Mouse (Mus musculus) cerebellum, adult 2 months (tissue): ENCODE data around the gene Kcnk4. TPM values are rescaled to one million over a fixed set of nuclear protein-coding genes. Genes with fewer than 3 reads are reported as not detected.
"Not testable (repeated sequence)": the region's sequence is repeated elsewhere in the genome, so short reads cannot be mapped to it uniquely, and the experiment has no call there.

Experiments used
- DNase-seq, 2 experiments: peaks; one replicate each; pipeline ENCODE4 v3.0.0; 2021
- H3K27ac ChIP-seq: fragments of 200-500 bp; 2 replicates; pipeline ENCODE4 v1.5.1; 2012; ENCODE audit warnings: low read length, control low read depth, inconsistent platforms; ENCODE audit not compliant: insufficient read depth
- H3K27me3 ChIP-seq: fragments of 200-500 bp; 2 replicates; pipeline ENCODE4 v1.6.1; 2012; ENCODE audit warnings: inconsistent platforms, mild to moderate bottlenecking, low read length, moderate library complexity; ENCODE audit not compliant: control insufficient read depth, insufficient read depth
- H3K4me1 ChIP-seq: fragments of 200-500 bp; 2 replicates; pipeline ENCODE4 v1.6.1; 2011; ENCODE audit warnings: low read length; ENCODE audit not compliant: control insufficient read depth, insufficient read depth
- H3K4me3 ChIP-seq: fragments of 200-500 bp; replicated peaks from 2 replicates; pipeline ENCODE3; 2011; ENCODE audit warnings: mild to moderate bottlenecking, low read depth, low read length, control low read depth; ENCODE audit not compliant: insufficient read depth
- CTCF ChIP-seq: fragments of 200-500 bp; IDR thresholded peaks from 2 replicates; pipeline ENCODE4 v1.5.1; 2011; ENCODE audit warnings: low read depth, mild to moderate bottlenecking, control low read depth, low read length, moderate library complexity, borderline replicate concordance; ENCODE audit not compliant: insufficient read depth
- POLR2A ChIP-seq: fragments of 200-500 bp; IDR thresholded peaks from 2 replicates; pipeline ENCODE4 v1.6.1; 2011; ENCODE audit warnings: low read length, control low read depth, borderline replicate concordance; ENCODE audit not compliant: insufficient read depth
- WGBS: fragments of 180-500 bp; shearing (Covaris S2); methylation state at CpG from one replicate; pipeline ENCODE4 v1.1.7; 2018; 5-methylcytosine and 5-hydroxymethylcytosine counted together
- polyA plus RNA-seq: library from polyadenylated mRNA; depleted of rRNA; stranded (reverse); fragments of >200 nt; gene quantifications from 2 replicates; pipeline ENCODE4 v1.2.3, GENCODE M21; 2012

Gene Kcnk4
- polyA plus RNA-seq, 1 experiment, result 5.9 TPM

GRCm38 (mm10) chr19:6912205-6912970 is 21.9 kb downstream of the Kcnk4 start:
- Histone ChIP-seq H3K4me1 (peaks cover 2% of the 10 kb centered on the region), H3K27me3 (no peaks in the 10 kb centered on the region), H3K4me3 (no peak overlapping the region), H3K27ac (no peak overlapping the region)
- no peak for TF ChIP-seq CTCF
- TF ChIP-seq POLR2A, result no peak
- no peak for DNase-seq
- WGBS, result 88% methylated on average over 15 of the region's 15 CpGs

DNA sequence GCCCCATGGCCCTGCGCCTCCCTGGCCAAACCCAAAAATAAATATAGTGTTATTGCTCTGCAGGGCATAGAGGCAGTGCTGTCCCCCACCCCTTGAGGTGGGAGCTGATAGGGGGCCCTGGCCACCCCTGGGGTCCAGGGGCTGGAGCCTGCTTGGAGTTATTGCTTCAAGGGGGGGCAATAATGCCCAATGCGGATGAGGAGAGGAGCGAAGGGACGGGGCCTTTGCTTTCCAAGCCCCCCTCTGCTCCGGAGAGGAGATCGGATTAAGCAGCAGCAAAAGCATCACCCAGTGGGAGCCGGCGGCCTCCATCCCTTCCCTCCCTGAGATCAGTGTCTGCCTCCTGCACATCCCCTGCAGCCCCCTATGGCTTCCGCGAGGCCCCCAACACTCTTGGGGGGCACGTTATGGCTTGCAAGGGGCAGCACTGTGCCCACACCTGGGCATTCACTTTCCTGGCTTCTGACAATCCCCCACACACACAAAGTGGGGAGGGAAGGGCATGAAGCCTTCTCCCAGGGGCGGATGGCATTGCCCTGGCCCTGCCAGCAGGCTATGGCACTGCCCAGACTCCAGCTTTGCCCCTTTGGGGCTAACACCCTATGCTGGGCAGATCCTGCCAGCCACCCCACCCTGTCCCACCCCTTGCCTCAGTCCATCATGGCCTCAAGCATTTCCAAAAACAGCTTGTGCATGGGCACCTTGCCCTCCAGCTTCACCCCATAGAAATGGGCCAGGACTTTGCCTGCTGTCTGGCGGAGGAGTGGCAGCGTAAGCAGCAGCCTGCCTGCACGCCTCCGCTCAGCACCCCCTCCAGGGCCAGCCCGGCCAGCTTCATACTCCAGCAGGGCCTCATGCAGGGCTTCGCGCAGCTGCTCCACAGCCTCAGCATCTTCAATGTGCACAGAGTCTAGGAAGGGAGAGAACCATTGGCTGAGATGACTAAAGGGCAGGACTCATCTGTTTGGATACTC is 22.9 kb downstream of the Kcnk4 start:
- TF ChIP-seq CTCF (no peak), POLR2A (no peak)
- H3K4me1 ChIP-seq, result peaks cover 7% of the 10 kb centered on the region
- H3K27ac ChIP-seq, result no peak overlapping the region
- DNase-seq, result peak; percentile 27 to 29
- no peaks in the 10 kb centered on the region for H3K27me3 ChIP-seq
- 58% methylated on average over 19 of the region's 19 CpGs for WGBS
- no peak overlapping the region for H3K4me3 ChIP-seq

DNA sequence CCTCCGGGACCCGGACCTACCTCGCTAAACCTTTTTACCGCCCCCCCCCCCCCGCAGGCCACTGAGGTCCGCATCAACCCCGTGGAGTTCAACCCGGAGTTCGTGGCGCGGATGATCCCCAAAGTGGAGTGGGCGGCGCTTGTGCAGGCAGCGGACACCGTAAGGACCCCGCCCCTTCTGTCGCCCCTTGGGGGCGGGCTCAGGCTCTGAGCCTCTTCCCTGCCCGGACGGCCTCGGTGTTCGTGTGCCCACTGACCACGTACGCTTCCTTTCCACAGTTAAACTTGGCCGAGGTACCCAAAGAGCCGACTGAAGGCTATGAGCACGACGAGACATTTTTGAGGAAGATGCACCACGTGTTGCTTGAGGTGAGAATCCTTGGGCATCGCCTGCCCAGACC is 24.0 kb downstream of the Kcnk4 start:
- Histone ChIP-seq H3K27ac (0 out of 2 replicates have a peak overlapping the region, but pooled peaks have one; percentile 80), H3K4me3 (peak overlapping the region; percentile 92)
- not testable (repeated sequence) for H3K27me3 ChIP-seq, H3K4me1 ChIP-seq
- 1% methylated on average over 30 of the region's 30 CpGs for WGBS
- DNase-seq, result peak in 1 of 2 experiments; percentile 54

- Histone ChIP-seq H3K4me1 (peaks cover 9% of the 10 kb centered on the region), H3K27ac (peak within 1 kb of the TSS; percentile 80), H3K27me3 (no peaks in the 10 kb centered on the region), H3K4me3 (peak within 1 kb of the TSS; percentile 92)
- TF ChIP-seq CTCF (no peak), POLR2A (peak; percentile 90)
- DNase-seq, result peak; percentile 89 to 92
- WGBS, result under 1% methylated on average over 65 of the region's 65 CpGs
Measured at GRCm38 (mm10) chr19:6909507-6910289, 24.6 kb downstream of the Kcnk4 start, which contains the start of the genes Trmt112 and Prdx5. Gene Trmt112 (plus strand): TSS chr19:6909698. Gene Prdx5 (minus strand): TSS chr19:6910106.

DNA sequence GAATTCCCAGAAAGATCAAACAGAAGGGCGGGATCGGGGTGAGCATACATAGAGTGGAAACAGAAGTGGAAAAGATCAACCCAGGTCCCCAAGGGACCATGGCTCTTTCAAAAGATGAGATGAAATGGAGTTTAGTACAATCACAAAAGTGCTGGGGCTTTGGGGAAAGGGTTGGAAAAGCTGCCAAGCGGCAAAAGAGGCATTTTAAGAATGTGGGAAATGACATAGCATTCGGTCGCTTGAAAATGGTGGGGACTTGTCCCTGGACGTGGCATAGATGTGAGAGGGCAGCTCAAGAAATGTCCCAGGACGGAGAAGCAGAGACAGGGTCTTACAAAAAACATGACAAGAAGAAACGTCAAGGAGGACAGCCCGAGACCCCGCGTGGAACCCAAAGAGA is 25.3 kb downstream of the Kcnk4 start:
- Histone ChIP-seq H3K4me3 (peak overlapping the region; percentile 92), H3K4me1 (peaks cover 9% of the 10 kb centered on the region), H3K27me3 (no peaks in the 10 kb centered on the region), H3K27ac (peak overlapping the region; percentile 80)
- WGBS, result 3% methylated on average over 11 of the region's 11 CpGs
- DNase-seq, result no peak
- TF ChIP-seq POLR2A, result no peak
- TF ChIP-seq CTCF, result no peak

DNA sequence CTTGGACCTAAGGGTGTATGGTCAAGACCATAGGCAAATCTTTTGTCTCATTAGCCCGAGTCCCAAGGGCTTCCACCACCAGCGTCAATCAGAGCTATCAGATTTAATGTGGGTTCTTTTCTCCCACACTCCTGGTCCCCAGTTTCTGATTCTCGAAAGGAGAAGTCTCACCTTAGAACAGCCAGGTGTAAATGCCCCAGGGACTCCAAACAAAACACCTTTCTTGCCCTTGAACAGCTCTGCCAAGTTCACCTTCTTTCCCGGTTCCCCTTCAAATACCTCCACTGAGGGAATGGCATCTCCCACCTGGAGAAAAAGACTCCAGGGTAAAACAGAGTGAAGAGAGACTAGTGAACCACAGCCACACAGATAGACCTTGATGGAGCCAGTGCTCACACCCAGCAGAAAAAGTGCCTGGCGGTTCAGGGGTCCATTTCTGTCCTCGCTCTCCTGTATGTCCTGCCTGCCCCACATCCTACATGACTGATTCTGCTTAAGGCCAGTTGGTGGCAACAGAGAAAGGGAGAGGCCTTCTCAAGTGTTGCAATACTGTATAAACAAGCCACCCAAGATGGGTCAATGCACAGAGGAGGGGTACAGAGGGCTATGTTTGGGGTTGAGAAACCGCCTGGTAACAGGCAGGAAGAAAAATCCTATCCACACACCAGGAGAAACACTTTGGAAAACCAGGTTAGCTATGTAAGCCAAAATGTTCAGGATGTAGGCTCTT is 26.3 kb downstream of the Kcnk4 start:
- H3K27ac ChIP-seq, result no peak overlapping the region
- H3K27me3 ChIP-seq, result no peaks in the 10 kb centered on the region
- 60% methylated on average over 7 of the region's 7 CpGs for WGBS
- peak; percentile 25 to 26 for DNase-seq
- peak overlapping the region; percentile 92 for H3K4me3 ChIP-seq
- H3K4me1 ChIP-seq, result peaks cover 9% of the 10 kb centered on the region
- no peak for TF ChIP-seq POLR2A
- no peak for TF ChIP-seq CTCF

DNA sequence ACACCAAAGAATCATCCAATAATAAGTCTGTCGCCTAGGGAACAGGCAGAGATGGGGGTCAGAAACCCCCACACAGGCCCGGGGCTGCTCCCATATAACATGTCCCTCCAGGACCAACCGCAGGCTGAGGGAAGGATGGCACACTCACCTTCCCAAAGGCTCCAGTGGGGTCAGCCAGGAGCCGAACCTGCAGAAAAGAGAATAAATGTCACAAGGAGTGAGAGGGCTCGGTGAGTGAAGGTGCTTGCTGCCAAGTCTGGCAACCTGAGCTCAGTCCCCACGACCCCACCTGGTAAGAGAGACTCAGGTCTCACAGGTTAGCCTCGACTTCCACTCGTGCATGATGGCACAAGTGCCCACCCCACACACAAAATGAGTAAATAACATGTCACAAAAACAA is 27.2 kb downstream of the Kcnk4 start:
- Histone ChIP-seq H3K27me3 (no peaks in the 10 kb centered on the region), H3K27ac (no peak overlapping the region), H3K4me1 (peaks cover 9% of the 10 kb centered on the region), H3K4me3 (no peak overlapping the region)
- DNase-seq, result peak in 1 of 2 experiments; percentile 19
- TF ChIP-seq CTCF (no peak), POLR2A (no peak)
- 77% methylated on average over 8 of the region's 8 CpGs for WGBS
